Mouse (Mus musculus) right cerebral cortex, postnatal 36 days (tissue): ENCODE data around the gene Tspan10.
A peak's percentile ranks its signal among the peaks of the same experiment; 100 is the strongest.
"Not testable (repeated sequence)": the region's sequence is repeated elsewhere in the genome, so short reads cannot be mapped to it uniquely, and the experiment has no call there.

Experiments
- DNase-seq, 2 experiments: peaks; one replicate each; pipeline ENCODE4 v3.0.0; 2022; ENCODE audit warnings: low spot score in 2 of 2, mixed read lengths in 1 of 2

Gene Tspan10

GRCm38 (mm10) chr11:120442344-120442743 is at the start of gene Tspan10:
Tspan10 (plus strand) TSS chr11:120442644.
- DNase-seq: no peak

DNA sequence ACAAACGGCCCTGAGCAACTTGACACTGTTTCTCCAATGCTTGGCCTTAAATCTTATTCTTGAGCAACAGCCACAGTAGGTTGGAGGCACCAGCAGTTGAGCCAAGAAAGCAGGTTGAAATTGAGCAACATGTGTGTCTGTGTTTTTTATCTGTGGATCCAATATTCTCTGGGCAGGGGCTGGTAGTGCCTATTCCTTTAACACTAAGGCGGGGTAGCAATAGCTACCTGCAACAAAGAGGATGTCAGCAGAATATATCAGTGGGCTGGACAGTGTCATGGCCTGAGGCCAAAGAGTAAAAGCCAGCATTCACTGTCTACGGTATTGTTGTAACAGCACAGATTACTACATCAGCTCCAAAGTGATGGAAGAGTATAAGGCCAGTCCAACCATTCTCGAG is 46.8 kb upstream of the Tspan10 start:
- DNase-seq: no peak

DNA sequence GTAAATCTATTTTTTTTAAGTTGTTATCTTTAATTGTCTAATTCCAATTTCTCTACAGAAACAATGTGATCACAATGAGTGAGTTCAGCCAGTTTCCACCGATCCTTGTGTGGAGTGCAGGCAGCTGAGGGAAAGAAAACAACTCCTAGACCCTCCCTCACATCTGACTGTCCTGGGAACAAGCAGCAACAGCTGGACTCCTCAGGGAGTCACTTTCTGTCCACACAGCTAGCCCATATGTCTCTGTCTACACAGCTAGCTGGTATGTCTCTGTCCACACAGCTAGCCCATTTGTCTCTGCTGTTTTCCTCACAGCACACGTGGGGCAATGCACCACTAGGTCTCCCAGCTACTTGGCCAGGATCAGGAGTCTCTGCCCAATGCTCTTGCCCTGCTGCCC is 44.8 kb upstream of the Tspan10 start:
- no peak for DNase-seq

DNA sequence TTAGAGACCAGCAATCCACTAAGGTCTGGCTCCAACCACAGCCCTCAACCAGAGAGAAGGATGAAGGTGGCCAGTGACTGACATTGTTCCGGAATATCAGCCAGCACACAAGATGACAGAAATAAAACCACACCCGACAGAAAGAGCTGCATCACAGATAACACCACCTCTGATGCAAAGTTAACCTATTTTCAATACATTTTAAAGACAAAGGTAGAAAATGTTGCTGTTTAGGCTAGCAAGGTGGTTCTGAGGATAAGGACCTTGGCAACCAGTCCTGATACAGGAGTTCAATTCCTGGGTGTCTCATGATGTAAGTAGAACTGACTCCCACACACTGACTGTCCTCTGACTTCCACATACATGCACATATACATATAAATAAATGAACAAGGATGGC is 43.1 kb upstream of the Tspan10 start:
- DNase-seq: no peak

DNA sequence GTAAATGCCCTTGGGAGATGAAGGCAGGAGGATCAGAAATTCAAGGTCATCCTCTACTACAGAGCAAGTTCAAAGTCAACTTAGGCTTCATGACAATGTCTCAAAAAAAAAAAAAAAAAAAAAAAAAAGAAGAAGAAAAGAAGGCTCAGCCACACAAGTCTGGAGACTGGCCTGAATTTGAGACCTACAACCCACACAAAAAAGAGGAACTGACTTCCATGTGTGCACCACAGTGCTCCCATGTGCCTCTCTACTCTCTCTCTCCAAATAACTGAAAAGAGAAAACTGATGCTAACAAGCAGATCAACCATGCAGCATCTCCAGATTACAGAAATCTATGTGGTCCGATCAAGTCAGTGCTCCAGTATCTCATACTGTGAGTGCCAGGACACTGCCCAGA is 37.6 kb upstream of the Tspan10 start:
- no peak for DNase-seq

DNA sequence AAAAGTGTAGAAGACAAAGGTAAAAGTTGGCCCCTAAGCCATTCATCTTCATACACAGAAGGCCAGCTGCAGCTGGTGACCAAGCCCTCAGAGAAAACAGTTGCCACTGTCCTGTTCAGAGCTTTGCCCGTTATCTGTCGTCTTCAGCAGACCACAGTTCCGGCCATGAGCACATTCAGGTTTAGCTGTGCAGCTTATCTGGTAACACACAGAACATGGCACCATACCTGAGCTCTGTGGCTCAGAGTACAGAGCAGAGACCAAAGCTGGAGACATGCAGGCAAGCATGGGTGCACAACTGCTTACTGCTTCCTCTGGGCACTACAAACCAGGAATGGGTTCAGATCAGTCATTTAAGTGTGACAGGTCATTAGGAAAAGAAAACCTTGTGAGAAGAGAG is 36.6 kb upstream of the Tspan10 start:
- DNase-seq: no peak

DNA sequence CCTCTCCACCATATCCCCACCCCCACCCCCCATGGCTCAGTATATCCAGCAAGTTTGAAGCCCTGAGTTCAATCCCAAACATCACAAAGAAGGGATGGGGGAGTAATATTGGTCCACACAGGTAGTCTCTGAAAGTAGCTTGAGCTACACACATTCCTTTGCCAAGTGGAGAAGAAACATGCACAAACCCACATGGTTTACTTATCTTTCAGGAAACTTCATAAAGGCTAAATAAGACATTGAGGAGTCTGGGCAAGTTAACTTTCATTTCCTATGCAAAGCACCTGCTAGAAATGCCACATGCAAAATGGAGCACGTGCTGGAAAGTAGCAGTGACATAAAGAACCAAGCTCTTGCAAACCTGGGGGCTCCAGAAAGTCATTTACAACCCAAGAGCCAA is 36.0 kb upstream of the Tspan10 start:
- DNase-seq: no peak

DNA sequence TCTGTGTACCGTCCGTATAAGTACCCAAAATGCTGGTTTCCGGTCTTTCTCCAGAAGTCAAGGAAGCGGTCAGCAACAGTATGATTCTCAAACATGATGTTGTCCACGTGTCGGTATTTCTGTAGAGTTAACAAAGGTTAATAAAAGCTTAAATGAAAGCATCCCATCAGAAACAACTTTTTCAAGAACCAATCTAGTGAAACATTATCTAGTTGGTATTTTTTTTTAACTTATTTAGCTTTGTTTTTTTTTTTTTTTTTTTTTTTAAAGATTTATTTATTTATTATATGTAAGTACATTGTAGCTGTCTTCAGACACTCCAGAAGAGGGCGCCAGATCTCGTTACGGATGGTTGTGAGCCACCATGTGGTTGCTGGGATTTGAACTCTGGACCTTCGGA is 28.8 kb upstream of the Tspan10 start:
- not testable (repeated sequence) for DNase-seq

GRCm38 (mm10) chr11:120417852-120418251 is 24.6 kb upstream of the Tspan10 start:
- no peak for DNase-seq

GRCm38 (mm10) chr11:120418592-120418991 is 23.9 kb upstream of the Tspan10 start:
- DNase-seq: no peak

DNA sequence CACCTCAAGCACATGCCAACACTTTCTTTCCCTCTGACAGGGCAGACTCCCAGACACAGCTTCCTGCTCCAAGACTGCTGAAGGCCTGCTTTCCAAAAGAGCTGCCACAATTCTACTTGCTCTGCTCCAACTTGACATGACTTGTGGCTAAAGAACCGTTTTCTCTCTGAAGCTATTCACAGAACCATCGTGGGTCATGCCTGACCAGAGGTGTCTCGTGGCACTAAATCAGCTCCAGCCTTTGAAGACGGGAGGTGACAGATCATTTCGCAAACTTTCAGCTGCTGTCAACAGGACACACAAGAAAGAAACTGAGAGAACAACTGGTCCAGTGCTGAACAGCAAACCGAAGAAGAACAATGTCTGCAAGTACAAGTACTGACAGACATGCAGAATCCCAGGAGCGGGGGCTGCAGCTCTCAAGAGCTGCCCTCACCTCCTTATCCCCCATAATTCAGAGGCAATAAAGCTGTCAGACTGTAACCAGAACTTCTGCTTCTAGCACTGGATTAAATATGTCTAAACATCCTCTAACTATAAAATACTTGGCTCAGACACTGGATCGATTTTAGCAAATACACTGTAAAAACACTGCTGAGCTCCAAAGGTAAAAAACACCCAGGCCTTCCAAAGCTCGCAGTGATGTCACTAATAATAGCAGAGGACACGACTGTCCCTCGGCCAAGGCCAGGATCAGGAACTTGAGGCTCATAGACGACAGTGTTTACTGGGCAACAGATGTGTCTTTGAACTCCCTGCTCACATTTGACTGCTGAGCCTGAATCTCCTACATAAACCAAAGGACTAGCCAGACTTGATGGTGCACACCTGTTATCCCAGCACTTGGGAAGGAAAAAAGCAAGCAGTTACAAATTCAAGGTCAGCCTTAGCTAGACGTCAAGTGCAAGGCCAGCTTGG is 19.5 kb upstream of the Tspan10 start:
- no peak for DNase-seq

DNA sequence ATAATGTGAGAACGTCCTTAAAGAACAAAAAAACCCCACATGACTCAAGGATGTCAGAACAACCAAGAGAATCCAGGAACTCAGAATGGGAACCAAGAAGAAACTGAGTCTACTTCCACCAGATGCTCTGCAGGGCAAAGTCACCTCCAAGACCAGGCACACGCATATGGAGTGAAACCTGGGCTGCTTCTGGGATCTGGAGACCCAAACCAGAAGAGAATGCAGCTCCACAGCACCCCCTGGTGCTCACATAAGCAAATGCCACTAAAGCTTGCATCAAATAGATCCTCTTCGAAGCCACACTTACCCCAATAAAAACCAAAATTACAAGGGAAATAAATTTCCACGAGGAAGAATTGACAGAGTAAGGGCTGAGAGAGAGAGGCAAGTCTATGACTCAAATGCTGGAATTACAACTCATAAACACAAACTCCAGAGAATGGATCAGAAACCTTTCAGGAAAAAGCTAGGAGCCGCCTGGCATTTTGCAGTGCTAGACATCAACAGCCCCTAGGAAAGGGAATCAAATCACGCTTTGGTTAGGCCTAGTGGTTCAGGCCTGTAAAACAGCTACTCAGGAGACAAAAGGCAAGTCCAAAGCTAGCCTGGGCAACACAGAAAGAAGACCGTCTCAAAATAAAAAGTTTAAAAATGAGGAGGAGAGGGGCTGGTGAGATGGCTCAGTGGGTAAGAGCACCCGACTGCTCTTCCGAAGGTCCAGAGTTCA is 18.7 kb upstream of the Tspan10 start:
- peak; percentile 12 to 17 for DNase-seq

GRCm38 (mm10) chr11:120426727-120427126 is 15.7 kb upstream of the Tspan10 start:
- no peak for DNase-seq

DNA sequence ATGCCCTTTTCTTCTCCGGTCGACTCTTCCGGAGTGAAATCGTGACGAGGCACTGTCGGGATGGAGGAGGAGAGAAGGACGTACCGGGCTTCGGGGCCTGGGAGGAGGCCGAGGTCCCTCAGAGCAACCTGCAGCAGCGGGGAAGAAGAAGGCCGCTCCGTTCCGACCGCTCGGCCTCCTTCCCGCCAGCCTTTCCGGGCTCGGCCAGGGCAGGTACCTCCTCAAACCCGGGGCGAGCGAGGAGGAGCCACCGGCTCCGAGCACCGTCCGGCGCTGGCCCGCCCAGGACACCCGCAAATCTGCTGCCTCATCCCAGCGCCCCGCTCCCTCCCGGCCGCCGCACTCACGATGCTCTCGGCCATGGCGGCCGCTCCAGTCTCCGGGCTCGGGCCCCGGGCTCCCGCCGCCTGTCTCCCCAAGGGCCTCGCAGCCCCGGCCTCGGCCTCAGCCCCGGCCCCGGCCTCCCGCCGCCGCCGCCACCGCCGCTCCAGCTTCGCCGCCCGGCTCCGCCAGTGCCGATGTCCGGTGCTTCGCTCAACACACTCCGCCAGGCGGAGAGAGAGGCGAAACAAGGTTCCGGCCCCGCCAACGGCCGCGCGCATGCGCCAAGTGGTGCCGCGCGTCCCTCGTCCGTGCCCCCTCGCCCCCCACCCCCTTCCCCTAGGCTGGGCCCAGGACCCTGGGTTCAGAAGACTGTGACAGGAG is 5.1 kb upstream of the Tspan10 start, which contains the start of gene Nploc4:
TSS of gene Nploc4 (minus strand) at position 557 of the 705 bp plus-strand sequence.
- DNase-seq: peak; percentile 67 to 73

DNA sequence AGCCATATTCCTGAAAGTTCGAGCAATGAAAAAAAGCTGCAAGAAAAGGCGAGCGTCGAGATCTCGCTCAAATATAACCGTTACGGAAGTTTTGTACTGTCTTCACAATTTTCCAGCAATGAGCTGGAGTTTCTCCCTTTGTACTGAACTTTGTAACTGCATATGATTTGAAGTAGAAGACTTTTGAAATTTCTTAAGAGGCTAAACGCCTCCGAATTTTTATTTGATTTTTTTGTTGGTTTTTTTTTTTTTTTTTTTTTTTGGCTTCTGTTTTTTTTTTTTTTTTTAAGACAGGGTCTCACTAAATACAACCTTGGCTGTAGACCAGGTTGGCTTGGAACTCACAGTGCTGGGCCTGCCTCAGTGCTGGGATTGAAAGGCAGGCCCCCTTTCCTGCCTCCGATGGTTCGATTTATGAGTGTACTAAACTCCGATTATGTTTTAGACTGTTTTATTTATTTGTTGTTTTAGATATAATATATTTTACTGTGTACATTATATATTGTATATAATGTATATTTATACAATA is 4.5 kb upstream of the Tspan10 start:
- DNase-seq: no peak

- DNase-seq: no peak
These were observed 379 bp downstream of the Tspan10 start for GRCm38 (mm10) chr11:120442765-120443280.

GRCm38 (mm10) chr11:120444106-120444505 is 1.7 kb downstream of the Tspan10 start:
- no peak for DNase-seq

DNA sequence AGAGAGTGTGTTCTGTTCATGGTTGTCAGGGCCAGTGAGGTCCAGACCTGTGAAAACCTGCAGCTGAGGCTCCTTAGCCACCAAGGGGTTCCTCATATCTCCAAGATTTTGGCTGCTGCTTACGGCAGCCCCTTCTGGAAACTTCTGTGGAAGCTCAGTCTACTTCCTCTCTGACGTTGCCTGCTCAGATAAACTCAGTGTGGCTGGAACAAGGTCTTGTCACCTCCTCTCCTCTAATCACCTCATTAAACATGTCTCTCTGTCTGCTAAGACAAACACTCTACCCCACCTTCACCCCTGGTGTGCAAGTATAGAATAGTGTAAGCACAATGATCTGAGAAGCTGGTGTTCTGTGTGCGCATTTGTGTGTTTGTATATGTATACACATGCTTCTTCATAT is 3.0 kb downstream of the Tspan10 start:
- DNase-seq: no peak

GRCm38 (mm10) chr11:120447179-120447578 is 4.7 kb downstream of the Tspan10 start:
- DNase-seq: no peak

- no peak for DNase-seq
These were observed 9.8 kb downstream of the Tspan10 start for GRCm38 (mm10) chr11:120452246-120452645.

GRCm38 (mm10) chr11:120453306-120453705 is 10.9 kb downstream of the Tspan10 start, which contains the start of gene Pde6g:
Pde6g (minus strand) TSS chr11:120453500.
- DNase-seq: no peak

GRCm38 (mm10) chr11:120454965-120455364 is 12.5 kb downstream of the Tspan10 start:
- DNase-seq: no peak
